Mouse (Mus musculus) heart, embryonic 15.5 days (tissue): ENCODE results near the gene Gm10490. TPM values are rescaled to one million over a fixed set of nuclear protein-coding genes. Genes with fewer than 3 reads are reported as not detected.
"Not testable (repeated sequence)": the region's sequence is repeated elsewhere in the genome, so short reads cannot be mapped to it uniquely, and the experiment has no call there.

Experiments
- ATAC-seq: fragments of 200-750 bp; cut with Nextera tagmentation; replicated peaks from 2 replicates; pipeline ENCODE4 v1.8.0; 2017; ENCODE audit warnings: low read depth, moderate TSS enrichment; ENCODE audit not compliant: insufficient number of reproducible peaks, insufficient read depth, low FRiP score
- H3K27ac ChIP-seq: fragments of 300-500 bp; sonication (generic); 2 replicates; pipeline ENCODE4 v1.5.1; 2015; ENCODE audit warnings: mild to moderate bottlenecking, inconsistent platforms
- H3K27me3 ChIP-seq: fragments of 300-500 bp; sonication (generic); 2 replicates; pipeline ENCODE4 v1.6.1; 2015; ENCODE audit warnings: inconsistent platforms
- H3K36me3 ChIP-seq: fragments of 300-500 bp; sonication (generic); 2 replicates; pipeline ENCODE4 v1.6.1; 2015; ENCODE audit warnings: mild to moderate bottlenecking, inconsistent platforms
- H3K4me1 ChIP-seq: fragments of 300-500 bp; sonication (generic); replicated peaks from 2 replicates; pipeline ENCODE4 v1.6.1; 2015; ENCODE audit warnings: inconsistent platforms
- H3K4me2 ChIP-seq: fragments of 300-500 bp; sonication (generic); 2 replicates; pipeline ENCODE4 v1.6.1; 2015; ENCODE audit warnings: inconsistent platforms, mild to moderate bottlenecking, moderate library complexity
- H3K4me3 ChIP-seq: fragments of 300-500 bp; sonication (generic); 2 replicates; pipeline ENCODE4 v1.5.1; 2015; ENCODE audit warnings: mild to moderate bottlenecking, inconsistent platforms
- H3K9ac ChIP-seq: fragments of 300-500 bp; sonication (generic); 2 replicates; pipeline ENCODE4 v1.6.1; 2015; ENCODE audit warnings: mild to moderate bottlenecking, inconsistent platforms
- H3K9me3 ChIP-seq: fragments of 300-500 bp; sonication (generic); replicated peaks from 2 replicates; pipeline ENCODE4 v1.6.1; 2016; ENCODE audit warnings: inconsistent platforms
- WGBS: fragments of 180-500 bp; shearing (Covaris S2); methylation state at CpG from one replicate; pipeline ENCODE4 v1.1.7; 2015; ENCODE audit warnings: mixed read lengths; 5-methylcytosine and 5-hydroxymethylcytosine counted together
- polyA plus RNA-seq: library from polyadenylated mRNA; unstranded; fragments of >200 nt; fragmentation: Nextera tagmentation; extraction: Ambion mirVana; gene quantifications from 2 replicates; pipeline ENCODE4 v1.2.1, GENCODE M21; 2015

Gm10490 gene
- polyA plus RNA-seq, 1 experiment from 2014 or later = not detected

DNA sequence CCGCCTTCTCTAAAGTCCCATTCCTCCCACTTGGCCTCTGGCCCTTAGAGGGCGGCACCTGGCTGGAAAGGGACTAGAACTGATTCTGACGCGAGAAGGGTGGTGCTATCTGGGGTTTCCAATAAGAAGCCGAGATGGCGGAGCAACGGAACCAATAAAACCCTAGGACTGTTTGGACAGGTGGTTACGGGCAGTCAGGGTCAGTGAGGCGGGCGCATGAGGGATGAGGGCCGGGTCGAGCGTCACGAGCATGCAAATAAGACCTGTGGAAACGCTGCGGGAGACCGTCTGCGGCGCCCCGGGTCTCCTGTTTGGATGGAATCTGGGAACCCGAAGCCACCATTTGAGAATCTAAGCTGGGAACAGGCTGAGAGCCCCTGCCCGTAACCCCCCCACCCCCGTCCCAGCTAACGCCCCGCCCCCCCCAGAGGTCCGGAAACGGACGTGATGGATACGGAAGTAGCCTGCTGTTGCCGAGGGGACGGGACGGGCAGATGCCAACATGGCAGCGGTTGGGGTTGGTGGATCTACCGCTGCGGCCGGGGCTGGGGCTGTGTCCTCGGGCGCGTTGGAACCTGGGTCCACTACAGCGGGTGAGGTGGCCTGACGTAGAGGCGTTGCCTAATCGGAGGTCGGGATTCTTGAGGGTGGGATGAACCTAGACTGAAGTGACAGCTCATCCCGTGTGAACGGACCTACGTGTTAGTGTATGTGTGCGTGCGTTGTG lies 25.3 kb upstream of the Gm10490 start, which contains the start of gene Slc35a2:
Gene Slc35a2 (plus strand): TSS at position 188 of the 727 bp plus-strand sequence.
- Histone ChIP-seq H3K27ac (peak within 1 kb of the TSS; percentile 88), H3K9ac (peak within 1 kb of the TSS; percentile 58), H3K9me3 (no peaks in the 10 kb centered on the region), H3K4me3 (peak within 1 kb of the TSS; percentile 69), H3K4me1 (peaks cover 10% of the 10 kb centered on the region), H3K4me2 (peak within 1 kb of the TSS; percentile 67), H3K36me3 (no peaks in the 10 kb centered on the region), H3K27me3 (no peaks in the 10 kb centered on the region)
- WGBS = 8% methylated on average over 49 of the region's 49 CpGs
- ATAC-seq = peak; percentile 92

DNA sequence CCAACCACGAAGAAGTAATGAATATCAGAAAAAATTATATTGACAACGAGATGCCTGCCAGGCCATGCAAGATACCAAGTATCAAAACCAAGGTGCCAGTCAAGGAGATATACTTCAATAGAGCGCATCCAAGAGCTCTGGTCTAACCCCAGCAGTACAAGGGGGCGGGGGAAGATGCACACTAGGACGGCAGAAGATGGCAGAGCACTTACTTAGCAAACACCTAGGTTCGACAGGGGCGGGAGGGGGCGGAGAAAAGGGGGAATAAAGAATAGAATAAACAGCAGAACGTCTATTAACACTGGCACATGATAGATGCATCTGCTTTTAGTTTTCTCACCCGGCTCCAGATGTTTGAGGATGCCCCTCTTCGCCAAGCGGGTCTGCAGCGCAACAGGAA lies 11.1 kb upstream of the Gm10490 start:
- WGBS = 24% methylated on average over 13 of the region's 13 CpGs
- peak overlapping the region; percentile 52 for H3K9ac ChIP-seq

DNA sequence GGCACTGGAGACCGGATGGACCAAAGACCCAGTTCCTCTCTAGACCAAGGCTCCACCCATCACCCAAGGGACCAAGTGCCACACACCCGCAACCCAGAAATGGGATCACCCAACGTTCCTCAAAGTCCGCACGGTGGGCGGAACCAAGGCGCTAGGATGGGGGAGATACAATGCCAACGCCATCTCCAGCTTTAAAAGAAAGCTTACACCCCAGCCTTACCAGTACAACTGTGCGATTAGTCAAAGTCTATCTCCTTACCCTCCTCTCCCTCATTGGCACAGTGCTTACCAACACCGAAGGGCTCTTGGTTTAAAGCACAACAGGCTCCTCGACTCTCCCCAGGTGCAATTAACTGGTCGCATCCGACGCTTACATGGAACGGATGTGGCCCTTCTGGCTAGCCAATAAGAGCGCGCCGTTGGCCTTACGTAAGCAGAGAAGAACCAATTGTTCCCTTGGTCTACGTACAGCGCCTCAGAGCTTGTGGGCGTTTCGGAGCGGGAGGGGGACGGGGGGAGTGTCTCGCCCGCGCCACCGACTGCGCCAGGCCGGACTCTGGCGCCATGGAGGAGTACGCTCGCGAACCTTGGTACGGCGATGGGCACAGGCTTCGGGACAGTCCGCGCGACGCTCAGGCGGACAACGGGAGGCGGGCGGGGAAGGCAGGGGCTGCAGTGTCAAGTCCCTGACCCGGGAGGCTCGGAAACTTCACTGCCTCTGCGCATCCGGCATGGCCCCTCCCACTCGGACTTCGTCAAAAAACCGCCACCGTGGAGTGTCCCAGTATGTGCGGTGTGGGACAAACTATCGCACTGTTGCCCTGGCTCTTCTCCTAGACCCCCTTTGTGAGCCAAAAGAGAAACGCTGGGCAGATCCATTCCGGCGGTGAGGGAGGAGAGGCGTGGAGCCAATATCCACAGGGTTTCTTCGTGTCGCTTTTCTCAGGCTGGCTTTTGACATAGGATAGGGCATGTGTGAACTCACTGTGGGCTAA lies 10.2 kb upstream of the Gm10490 start, which contains the start of the genes Pqbp1 and Timm17b:
Gene Pqbp1 (minus strand): TSS at position 390 of the 995 bp plus-strand sequence.
Gene Timm17b (plus strand): TSS at position 478 of the 995 bp plus-strand sequence.
- H3K36me3 ChIP-seq = no peaks in the 10 kb centered on the region; the same call in 1 of the 2 replicates
- peaks cover 4% of the 10 kb centered on the region; the same call in 1 of the 2 replicates for H3K4me1 ChIP-seq
- 14% methylated on average over 62 of the region's 62 CpGs for WGBS
- H3K4me3 ChIP-seq = peak within 1 kb of the TSS; percentile 69
- H3K27me3 ChIP-seq = no peaks in the 10 kb centered on the region
- H3K4me2 ChIP-seq = peak within 1 kb of the TSS; percentile 61
- peak; percentile 98 for ATAC-seq
- peak within 1 kb of the TSS; percentile 86 for H3K27ac ChIP-seq
- no peaks in the 10 kb centered on the region for H3K9me3 ChIP-seq
- peak within 1 kb of the TSS; percentile 63 for H3K9ac ChIP-seq

More for the DNA sequence above, 11.1 kb upstream of the Gm10490 start:
- H3K4me3 ChIP-seq = peak overlapping the region; percentile 69
- H3K27ac ChIP-seq = peak overlapping the region; percentile 86
- H3K4me2 ChIP-seq = peak overlapping the region; percentile 61
- H3K36me3 ChIP-seq = no peaks in the 10 kb centered on the region; the same call in 1 of the 2 replicates
- no peaks in the 10 kb centered on the region for H3K9me3 ChIP-seq
- ATAC-seq = no peak
- no peaks in the 10 kb centered on the region for H3K27me3 ChIP-seq
- peaks cover 4% of the 10 kb centered on the region; the same call in 1 of the 2 replicates for H3K4me1 ChIP-seq

DNA sequence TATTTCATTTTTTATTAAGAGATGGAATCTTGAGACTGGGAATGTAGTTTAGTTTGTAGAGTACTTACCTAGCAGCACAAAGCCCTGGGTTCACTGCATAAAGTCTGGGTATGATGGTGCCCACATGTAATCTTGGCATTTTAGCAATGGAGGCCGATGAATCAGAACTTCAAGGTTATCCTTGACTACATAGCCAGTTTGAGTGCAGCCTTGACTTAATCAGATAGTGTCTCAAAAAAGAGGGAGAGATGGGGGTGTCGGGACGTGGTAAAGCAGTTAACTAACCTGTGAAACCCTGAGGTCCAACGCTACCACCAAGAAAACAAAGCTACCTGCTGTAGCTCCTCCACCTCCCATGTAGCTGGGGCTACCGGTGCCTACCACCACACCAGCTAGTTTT lies 4.9 kb upstream of the Gm10490 start:
- Histone ChIP-seq H3K36me3 (peaks cover 5% of the 10 kb centered on the region; the same call in 1 of the 2 replicates), H3K9me3 (no peaks in the 10 kb centered on the region), H3K27me3 (no peaks in the 10 kb centered on the region), H3K4me1 (0 out of 2 replicates have a peak, but pooled peaks cover 2% of the 10 kb centered on the region), H3K4me3 (no peak overlapping the region), H3K27ac (no peak overlapping the region), H3K9ac (no peak overlapping the region), H3K4me2 (no peak overlapping the region)
- 89% methylated on average over 5 of the region's 5 CpGs for WGBS
- no peak for ATAC-seq

DNA sequence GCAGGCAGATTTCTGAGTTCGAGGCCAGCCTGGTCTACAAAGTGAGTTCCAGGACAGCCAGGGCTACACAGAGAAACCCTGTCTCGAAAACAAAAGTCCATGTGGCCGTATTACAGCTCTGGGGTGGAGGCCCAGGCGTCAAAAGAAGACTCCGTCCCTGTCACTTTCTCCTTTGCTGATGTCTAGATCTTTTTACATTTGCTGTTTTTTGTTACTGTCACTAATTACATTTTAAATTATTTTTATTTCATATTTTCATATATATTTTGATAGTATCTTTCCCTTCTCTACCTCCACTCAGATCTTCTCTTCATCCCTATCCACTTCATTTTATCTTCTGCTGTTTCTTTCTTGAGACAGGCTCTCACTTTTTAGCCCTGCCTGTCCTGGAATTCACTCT lies 1.6 kb upstream of the Gm10490 start, which contains the start of gene Gm10491:
Gene Gm10491 (minus strand): TSS at position 101 of the 400 bp plus-strand sequence.
- 86% methylated on average over 5 of the region's 5 CpGs for whole genome bisulfite sequencing

DNA sequence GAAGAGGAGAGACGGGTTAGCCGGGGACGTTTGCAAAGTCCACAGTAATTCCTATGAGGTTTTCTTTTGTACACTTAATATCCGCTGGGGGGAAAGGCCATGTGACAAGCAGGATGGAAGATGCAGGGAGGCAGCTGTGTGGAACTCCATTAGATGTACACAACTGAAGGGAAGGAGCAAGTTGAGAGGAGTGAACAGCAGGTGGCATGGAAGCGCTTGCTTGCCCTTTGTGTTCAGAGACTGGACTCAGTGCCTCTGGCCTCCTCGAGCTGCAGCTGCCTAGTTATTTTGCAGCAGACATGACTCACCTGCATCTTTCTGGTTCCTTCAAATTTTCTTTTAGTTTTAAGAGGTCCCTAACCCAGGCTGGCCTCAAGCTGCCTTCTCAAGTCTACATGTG lies 1.1 kb downstream of the Gm10490 start:
- H3K4me1 ChIP-seq = no peaks in the 10 kb centered on the region
- ATAC-seq = no peak
- H3K9ac ChIP-seq = no peak overlapping the region
- 50% methylated on average over 6 of the region's 6 CpGs for WGBS
- H3K4me3 ChIP-seq = no peak overlapping the region
- H3K4me2 ChIP-seq = no peak overlapping the region
- H3K27me3 ChIP-seq = no peaks in the 10 kb centered on the region
- peaks cover 5% of the 10 kb centered on the region; the same call in 1 of the 2 replicates for H3K36me3 ChIP-seq
- H3K27ac ChIP-seq = no peak overlapping the region
- no peaks in the 10 kb centered on the region for H3K9me3 ChIP-seq

More for the DNA sequence above, 1.6 kb upstream of the Gm10490 start, which contains the start of gene Gm10491:
- Histone ChIP-seq H3K9me3 (no peaks in the 10 kb centered on the region), H3K27me3 (no peaks in the 10 kb centered on the region), H3K4me3 (no peak within 1 kb of the TSS), H3K4me2 (no peak within 1 kb of the TSS), H3K36me3 (peaks cover 5% of the 10 kb centered on the region; the same call in 1 of the 2 replicates), H3K9ac (no peak within 1 kb of the TSS), H3K4me1 (no peaks in the 10 kb centered on the region), H3K27ac (no peak within 1 kb of the TSS)
- ATAC-seq = no peak

DNA sequence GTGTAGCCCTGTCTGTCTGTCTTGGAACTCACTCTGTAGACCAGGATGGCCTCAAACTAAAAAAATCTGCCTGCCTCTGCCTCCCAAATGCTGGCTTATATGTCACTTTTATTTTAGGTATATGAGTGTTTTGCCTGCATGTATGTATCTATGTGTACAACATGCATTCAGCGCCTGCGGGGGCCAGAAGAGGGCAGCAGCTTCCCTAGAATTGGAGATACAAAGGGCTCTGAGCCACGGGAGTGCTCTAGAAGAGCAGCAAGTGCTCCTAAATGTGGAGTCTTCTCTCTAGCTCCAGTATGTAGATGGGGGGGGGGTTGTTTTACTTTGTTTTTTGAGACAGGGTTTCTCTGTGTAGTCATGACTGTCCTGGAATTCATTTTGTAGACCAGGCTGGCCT lies 6.3 kb downstream of the Gm10490 start:
- H3K4me3 ChIP-seq, ATAC-seq: not testable (repeated sequence)

DNA sequence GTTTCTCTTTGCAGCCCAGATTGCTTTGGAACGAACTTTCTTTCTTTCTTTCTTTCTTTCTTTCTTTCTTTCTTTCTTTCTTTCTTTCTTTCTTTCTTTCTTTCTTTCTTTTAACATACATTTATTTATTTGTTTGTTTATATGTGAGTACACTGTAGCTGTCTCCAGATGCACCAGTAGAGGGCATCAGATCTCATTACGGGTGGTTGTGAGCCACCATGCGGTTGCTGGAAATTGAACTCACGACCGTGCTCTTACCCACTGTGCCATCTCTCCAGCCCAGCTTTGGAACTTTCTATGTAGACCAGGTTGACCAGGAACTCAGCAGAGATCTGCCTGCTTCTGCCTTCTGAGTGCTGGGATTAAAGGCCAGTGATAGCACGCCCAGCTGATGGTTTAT lies 8.6 kb downstream of the Gm10490 start:
- 56% methylated on average over 6 of the region's 6 CpGs for WGBS
- H3K9me3 ChIP-seq, ATAC-seq, H3K36me3 ChIP-seq, H3K4me3 ChIP-seq, H3K9ac ChIP-seq, H3K4me1 ChIP-seq, H3K27ac ChIP-seq, H3K4me2 ChIP-seq: not testable (repeated sequence)
- peaks cover 47% of the 10 kb centered on the region for H3K27me3 ChIP-seq

More for the DNA sequence above, 6.3 kb downstream of the Gm10490 start:
- H3K9ac ChIP-seq, H3K4me2 ChIP-seq, H3K9me3 ChIP-seq, H3K27ac ChIP-seq, H3K4me1 ChIP-seq, H3K36me3 ChIP-seq: not testable (repeated sequence)
- peaks cover 24% of the 10 kb centered on the region for H3K27me3 ChIP-seq
- WGBS = 21% methylated on average over 3 of the region's 3 CpGs

DNA sequence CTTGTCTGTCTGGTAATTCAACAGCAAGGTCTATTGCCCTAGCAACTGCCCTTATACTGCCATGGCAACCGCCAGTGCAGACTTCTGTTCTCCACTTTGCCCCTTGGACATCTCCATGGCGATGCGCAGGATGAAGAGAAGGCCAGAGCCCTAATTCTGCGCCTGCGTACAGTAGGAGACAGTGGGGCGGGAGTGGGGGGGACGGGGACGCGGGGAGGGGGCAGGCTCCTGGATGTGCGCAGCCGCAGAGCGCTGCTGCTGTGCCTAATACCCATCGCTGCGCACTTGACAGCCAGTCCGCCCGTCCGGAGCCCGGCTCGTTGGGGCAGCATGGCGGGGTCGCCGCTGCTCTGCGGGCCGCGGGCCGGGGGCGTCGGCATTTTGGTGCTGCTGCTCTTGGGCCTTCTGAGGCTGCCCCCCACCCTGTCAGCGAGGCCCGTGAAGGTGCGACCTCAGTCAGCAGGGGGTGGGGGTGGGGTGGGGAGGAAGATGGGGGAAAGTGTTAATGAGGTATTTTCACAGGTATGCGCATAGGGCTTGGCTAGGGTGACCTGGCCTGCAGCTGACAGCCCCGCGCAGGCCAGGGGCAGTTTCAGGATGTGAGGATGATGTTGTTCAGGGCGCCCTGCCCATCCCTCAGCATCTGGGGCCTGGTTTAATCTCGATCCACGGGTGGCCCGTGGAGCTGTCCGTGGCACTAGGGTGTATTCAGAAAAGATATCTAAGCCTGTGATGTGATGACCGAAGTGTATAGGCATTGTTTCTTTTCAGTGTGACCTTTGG lies 10.4 kb downstream of the Gm10490 start, which contains the start of gene Pcsk1n:
Gene Pcsk1n (plus strand): TSS at position 222 of the 783 bp plus-strand sequence.
- Histone ChIP-seq H3K4me1 (peaks cover 7% of the 10 kb centered on the region; the same call in 1 of the 2 replicates), H3K9ac (no peak within 1 kb of the TSS), H3K27me3 (peaks cover 65% of the 10 kb centered on the region), H3K4me2 (peak within 1 kb of the TSS; percentile 41), H3K36me3 (no peaks in the 10 kb centered on the region), H3K4me3 (0 out of 2 replicates have a peak within 1 kb of the TSS, but pooled peaks have one; percentile 13), H3K27ac (no peak within 1 kb of the TSS), H3K9me3 (no peaks in the 10 kb centered on the region)
- no peak; the same call in 1 of the 2 replicates for ATAC-seq
- 16% methylated on average over 40 of the region's 40 CpGs for WGBS

DNA sequence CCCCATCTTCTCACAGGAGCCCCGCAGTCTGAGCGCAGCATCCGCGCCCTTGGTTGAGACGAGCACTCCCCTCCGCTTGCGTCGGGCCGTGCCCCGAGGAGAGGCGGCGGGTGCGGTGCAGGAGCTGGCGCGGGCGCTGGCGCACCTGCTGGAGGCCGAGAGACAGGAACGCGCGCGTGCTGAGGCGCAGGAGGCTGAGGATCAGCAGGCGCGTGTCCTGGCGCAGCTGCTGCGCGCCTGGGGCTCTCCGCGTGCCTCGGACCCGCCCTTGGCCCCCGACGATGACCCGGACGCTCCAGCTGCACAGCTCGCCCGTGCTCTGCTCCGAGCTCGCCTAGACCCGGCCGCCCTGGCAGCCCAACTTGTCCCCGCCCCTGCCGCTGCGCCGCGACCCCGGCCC lies 12.7 kb downstream of the Gm10490 start:
- Histone ChIP-seq H3K27ac (no peak overlapping the region), H3K4me3 (peak overlapping the region; percentile 33), H3K9me3 (no peaks in the 10 kb centered on the region), H3K4me2 (peak overlapping the region; percentile 55), H3K4me1 (peaks cover 7% of the 10 kb centered on the region; the same call in 1 of the 2 replicates), H3K27me3 (peaks cover 81% of the 10 kb centered on the region), H3K36me3 (no peaks in the 10 kb centered on the region), H3K9ac (no peak overlapping the region)
- no peak for ATAC-seq
- 11% methylated on average over 31 of the region's 48 CpGs for WGBS
